Mouse (Mus musculus): Measurements from ENCODE around the gene Mpig6b.

Mpig6b gene

GRCm38 (mm10) chr17:35066084-35066483 is at the start of gene Mpig6b:
Mpig6b (minus strand) TSS chr17:35066184.
- no peak for DNase-seq

GRCm38 (mm10) chr17:35115046-35116019 is 49.3 kb upstream of the Mpig6b start, which contains the start of gene Ly6g5b:
Ly6g5b (minus strand) TSS chr17:35115428.
- no peak for DNase-seq

GRCm38 (mm10) chr17:35111774-35112173 is 45.8 kb upstream of the Mpig6b start:
- DNase-seq, result no peak

DNA sequence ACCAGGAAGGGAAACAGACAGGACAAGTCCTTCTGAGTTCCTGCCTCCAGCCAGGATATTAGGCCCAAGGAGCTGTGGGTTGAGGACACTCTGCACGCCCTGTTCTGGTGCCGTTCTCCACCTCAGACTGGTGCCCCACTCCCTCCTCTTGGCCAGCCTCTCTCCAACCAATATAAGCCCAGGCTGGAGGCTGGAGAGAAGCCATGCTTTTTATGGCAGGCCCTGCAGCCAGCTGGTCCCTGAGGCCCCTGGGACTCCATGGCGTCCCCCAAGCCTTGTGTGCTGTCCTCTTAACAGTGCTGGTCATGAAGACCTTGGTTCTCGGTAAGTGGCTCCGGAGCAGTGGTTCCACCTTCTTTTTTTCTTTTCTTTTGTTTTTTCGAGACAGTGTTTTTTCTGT is 42.1 kb upstream of the Mpig6b start, which contains the start of gene Ly6g5c:
Gene Ly6g5c, plus strand, starts transcription at position 183 of the 400 bp plus-strand sequence.
- DNase-seq, result peak; percentile 81

GRCm38 (mm10) chr17:35106522-35106921 is 40.5 kb upstream of the Mpig6b start:
- DNase-seq, result no peak

GRCm38 (mm10) chr17:35105740-35106389 is 39.9 kb upstream of the Mpig6b start:
- DNase-seq, result peak; percentile 81

DNA sequence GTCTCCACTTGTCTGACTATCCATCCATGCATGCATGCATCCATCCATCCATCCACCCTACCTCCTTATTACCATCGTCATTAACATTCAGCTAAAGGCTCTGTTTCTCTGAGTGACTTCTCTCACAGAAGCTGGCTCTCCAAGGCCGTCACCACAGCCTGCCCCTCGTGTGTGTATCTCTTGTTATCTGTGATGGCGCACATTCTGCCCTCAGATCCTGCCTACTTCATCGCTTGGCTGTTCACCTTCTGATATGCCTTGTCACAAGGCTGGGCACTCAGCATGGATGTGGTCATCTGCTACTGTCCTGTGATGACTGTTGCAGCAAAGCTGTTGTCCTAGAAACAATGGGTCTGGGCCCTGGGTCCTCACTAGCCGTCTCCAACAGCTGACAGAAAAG is 38.8 kb upstream of the Mpig6b start:
- no peak for DNase-seq

DNA sequence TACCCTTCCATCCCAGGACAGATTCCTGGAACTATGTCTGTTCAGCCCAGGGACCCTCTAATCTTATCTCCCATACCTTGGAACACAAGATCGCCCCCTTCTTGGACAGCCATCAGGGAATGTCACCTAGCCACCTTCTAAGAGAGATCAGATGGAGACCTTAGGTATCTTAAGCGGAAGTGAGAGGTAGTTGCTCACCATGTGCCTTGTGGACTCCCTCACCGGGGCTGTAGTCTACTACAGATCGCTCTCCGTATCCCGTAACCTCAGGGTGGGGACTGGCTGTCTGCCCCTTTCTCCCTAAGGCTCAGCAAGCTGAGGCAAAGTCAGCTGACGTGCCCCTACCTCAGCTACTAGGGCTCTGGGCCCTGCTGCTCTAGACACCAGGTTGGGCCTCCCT is 38.1 kb upstream of the Mpig6b start:
- no peak for DNase-seq

GRCm38 (mm10) chr17:35103221-35103690 is 37.3 kb upstream of the Mpig6b start:
- DNase-seq, result no peak

GRCm38 (mm10) chr17:35102299-35102698 is 36.3 kb upstream of the Mpig6b start:
- DNase-seq, result no peak

DNA sequence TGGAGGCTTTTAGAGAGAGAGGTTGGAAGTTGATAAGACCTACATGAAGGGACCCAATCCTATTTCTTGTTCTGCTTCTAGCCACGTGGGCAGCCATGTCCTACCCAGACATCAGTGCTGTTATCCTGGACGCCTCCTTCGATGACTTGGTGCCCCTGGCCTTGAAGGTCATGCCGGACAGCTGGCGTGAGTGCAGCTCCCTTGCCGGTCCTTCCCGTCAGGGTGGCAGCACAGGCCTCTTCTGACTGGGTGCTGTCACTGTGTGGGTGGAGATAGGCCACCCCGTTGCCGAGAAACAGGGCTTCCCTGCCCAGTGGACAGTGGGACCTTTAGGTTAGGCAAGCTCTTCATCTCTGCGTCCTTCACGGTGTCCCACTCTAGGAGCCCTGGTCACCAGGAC is 35.2 kb upstream of the Mpig6b start:
- DNase-seq, result no peak

DNA sequence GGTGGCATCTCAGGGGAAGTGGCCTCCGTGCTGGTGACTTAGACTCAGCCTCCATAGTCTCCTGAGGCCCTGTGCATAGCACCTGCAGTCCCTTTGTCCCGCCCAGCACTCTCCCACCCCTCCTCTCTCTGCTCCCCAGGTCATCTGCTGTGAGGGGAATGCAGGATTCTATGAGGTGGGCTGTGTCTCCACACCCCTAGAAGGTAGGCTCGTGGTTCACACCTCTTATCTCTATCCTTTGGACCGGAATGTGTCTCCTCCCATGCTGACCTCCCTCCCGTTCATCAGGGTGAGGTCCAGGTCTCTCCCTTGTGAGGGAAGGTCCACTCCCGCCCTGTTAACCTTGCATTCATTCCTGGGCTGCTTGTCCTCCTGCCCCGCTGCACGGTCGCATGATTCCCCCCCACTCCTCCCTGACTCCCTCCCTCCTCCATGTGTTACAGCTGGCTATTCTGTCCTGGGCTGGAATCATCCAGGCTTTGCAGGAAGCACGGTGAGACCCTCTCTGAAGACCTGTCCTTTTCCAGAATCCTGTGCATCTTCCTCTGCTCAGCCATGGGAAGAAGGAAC is 34.3 kb upstream of the Mpig6b start:
- no peak for DNase-seq

DNA sequence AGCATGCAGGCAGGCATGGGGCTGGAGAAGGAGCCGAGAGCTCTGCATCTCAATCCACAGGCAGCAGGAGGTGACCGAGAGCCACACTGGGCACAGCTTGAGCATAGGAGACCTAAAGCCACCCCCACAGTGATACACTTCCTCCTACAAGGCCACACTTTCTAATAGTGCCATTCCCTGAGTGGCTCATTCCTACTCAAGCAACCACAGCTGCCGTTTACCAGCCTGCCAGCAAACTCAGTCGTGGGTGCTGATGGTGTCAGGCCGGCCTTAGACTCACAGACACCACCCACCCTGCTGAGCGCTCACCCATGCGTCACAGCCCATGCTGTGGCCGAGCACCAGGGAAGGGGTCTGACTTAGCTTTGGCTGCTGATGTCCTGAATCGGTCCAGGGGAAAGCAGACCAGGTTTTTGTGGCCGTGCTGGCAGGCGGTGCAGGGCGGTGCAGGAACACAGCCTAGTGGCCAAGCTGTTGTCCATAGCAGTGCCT is 31.2 kb upstream of the Mpig6b start:
- peak; percentile 80 for DNase-seq

DNA sequence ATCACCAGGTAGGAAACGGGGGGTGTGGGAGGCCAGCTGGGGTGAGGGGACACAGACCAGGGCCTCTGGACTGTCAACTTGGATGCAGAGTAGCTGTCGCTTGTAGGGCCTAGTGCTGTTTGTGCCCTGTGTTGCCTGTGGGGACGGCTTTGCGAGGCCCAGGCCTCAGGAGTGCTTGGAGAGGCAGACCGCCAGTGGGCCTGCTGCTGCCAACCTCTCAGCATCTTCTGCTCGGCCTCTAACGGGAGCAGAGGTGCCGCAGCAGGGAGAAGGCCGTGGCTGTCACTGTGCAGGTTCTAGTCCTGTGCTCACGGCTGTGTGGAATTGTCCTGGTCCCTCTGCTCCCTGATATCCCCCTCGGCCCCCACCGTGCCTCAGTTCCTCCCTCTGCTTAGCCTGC is 30.6 kb upstream of the Mpig6b start:
- DNase-seq, result peak; percentile 64

DNA sequence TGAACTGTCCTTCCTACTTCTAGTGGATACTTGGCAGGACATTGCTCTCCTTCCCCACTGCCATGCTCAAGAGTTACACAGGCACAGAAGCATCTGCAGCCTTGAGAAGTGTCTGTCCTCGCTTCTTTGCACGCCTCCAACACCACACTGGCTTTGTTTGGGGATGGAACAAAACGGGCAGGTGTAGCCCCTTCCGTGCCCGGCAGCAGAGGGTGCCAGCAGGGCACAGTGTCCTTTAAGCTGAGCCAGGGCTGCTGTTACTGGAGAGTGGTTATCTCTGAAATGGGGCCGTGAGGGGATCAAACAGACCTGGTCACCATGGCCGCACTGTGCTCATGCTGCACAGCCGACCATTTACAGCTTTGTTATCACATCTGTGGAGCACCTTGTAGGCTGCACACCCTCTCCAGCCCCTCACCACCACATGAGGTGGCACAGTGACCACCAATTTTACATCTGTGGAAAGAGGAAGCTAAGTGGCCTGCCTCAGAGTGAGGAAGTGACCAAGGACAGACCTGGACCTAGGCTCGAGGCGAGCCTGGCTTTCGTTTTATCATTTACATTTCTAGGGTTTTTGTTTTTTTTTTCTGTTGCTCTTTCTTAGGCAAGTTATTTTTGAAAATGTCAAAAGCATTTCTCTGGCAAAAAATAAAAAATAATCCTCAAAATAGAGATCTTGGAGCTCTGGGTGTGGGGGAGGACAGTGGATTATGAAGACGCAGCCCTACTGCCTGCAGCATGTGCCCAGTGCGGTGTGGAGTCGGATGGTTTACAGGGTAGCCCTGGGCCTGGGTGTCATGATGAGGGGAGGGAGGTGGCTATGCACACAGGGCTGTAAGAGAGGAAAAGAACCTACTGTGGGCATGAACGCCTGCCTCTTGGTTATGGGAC is 28.7 kb upstream of the Mpig6b start:
- no peak for DNase-seq

DNA sequence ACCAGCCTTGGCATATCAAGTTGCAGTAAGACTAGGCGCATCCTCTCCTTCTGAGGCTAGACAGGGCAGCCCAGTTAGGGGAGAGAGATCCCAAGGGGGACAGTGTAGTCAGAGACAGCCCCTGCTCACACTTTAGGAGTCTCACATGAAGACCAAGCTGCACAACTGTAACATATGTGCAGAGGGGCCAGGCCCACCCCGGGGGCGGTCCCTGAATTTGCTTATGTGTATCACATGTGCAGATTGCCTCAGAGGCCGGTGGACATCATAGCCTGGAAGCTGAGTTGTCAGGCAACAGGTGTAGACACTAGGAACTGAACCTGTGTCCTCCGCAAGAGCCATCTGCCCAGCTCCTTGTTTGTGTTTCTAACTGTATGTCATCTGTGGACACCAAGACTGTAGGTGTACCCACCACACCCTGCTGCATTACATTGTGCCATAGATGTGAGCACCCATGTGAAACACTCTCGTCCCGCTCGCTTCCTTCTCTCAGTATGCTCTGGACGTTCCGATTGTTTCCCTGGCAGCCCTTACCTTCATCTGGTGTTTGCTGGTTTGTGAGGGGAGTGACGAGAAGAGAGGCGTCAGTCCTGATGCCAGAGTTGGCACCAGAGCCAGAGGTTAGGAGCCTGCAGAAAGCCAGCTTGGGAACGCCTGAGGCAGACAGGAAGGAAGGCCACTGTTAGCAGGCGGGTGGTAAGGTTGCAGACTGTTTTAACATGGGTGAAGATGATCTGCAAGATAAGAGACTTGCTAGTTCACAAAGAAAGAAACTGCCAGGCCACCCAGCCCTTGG is 26.6 kb upstream of the Mpig6b start:
- DNase-seq, result no peak

DNA sequence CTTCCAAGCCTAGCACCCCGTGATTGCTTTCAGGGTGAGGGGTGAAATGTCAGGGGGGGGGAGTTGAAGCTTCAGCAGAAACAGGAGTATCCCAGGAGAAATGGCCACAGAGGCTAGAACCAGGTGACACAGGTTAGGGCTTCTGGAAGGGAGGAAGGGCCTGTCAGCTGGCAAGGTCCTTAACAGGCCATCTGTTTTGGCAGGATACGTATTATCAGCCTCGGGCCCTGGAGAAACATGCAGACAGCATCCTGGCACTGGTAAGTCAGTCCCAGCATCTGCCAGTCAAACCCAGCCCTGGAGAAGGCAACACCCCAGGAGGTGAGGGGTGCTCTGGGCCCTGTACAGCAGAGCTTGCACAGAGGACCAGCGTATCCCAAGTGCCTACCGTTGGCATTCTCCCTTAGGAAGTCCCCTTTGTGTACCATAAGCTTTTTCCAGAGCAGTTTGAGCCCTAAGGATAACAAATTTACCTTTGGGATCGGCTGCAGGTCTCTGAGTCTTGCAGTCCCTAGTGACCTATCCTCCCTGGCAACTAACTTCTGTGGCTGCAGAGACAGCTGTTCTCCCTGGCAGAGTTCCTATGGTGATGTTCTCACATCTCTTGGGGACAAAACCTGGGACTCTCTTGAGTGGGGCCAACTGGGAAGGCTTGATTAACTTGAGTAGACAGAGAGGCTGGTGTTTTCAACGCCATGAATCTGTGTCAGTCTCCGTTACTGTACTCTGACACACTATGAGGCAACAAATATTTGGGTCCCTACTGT is 24.4 kb upstream of the Mpig6b start:
- DNase-seq, result peak; percentile 97

DNA sequence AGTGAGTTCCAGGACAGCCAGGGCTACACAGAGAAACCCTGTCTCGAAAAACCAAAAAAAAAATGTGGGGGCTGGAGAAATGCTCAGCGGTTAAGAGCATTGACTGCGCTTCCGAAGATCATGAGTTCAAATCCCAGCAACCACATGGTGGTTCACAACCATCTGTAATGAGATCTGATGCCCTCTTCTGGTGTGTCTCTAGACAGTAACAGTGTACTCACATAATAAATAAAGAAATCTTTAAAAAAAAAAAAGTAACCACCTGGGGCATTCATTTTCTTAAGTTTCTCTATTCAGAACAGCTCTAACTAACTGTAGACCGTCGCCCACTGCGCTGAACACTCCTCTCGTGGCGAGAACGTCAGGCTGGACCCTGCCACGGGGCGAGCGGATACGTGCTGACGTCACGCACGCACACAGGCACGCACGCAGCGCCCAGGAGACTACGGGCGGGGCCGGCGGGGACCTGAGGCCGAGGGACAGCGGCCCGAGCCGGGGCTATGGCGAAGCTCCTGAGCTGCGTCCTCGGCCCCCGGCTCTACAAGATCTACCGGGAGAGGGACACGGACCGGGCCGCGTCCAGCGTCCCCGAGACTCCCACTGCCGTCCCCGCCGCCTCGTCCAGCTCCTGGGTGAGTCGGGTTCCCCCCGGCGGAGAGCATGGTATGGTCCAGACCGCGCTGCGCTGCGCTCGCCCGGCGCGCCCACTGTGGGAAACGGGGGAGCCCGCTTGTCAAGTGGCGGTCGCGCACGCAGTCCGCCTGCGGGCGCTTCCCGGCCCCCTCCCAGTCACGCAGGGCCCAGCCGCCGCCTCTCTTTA is 23.1 kb upstream of the Mpig6b start, which contains the start of gene Abhd16a:
Gene Abhd16a, plus strand, starts transcription at position 439 of the 820 bp plus-strand sequence.
- DNase-seq, result peak; percentile 96

DNA sequence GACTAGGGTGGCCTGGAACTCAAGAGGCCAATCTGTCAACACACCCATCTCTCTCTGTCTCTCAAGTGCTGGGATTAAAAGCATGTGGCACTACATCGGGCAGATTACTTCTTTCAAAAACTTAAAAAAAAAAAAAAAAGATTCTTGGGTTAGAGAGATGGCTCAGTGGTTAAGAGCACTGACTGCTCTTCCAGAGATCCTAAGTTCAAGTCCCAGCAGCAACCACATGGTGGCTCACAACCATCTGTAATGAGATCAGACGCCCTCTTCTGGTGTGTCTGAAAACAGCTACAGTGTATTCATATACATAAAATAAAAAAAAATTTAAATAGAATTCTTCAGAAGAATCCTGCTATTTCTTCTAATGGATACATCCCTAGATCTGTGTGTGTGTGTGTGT is 22.2 kb upstream of the Mpig6b start:
- no peak for DNase-seq
